Mouse (Mus musculus) liver, postnatal 0 days (tissue): Measurements from ENCODE around the gene Olfr1367. TPM values are rescaled to one million over a fixed set of nuclear protein-coding genes. Genes with fewer than 3 reads are reported as not detected.
A peak's percentile ranks its signal among the peaks of the same experiment; 100 is the strongest.

ENCODE experiments used
- ATAC-seq: fragments of 200-750 bp; cut with Nextera tagmentation; 2 replicates; pipeline ENCODE4 v1.8.0; 2017; ENCODE audit warnings: mild to moderate bottlenecking, moderate library complexity
- DNase-seq: peaks from one replicate; pipeline ENCODE4 v3.0.0-alpha.2; 2016
- H3K27ac ChIP-seq: fragments of 300-500 bp; sonication (generic); 2 replicates; pipeline ENCODE4 v1.5.1; 2014; ENCODE audit warnings: antibody characterized with exemption, moderate library complexity, mild to moderate bottlenecking, low read depth
- H3K27me3 ChIP-seq: fragments of 300-500 bp; sonication (generic); 2 replicates; pipeline ENCODE4 v1.6.1; 2014; ENCODE audit warnings: low read length, control low read depth, mixed read lengths; ENCODE audit not compliant: insufficient read depth
- H3K36me3 ChIP-seq: fragments of 300-500 bp; sonication (generic); replicated peaks from 2 replicates; pipeline ENCODE4 v1.6.1; 2014; ENCODE audit warnings: mild to moderate bottlenecking, control low read depth, low read length, moderate library complexity, mixed read lengths; ENCODE audit not compliant: insufficient read depth
- H3K4me1 ChIP-seq: fragments of 300-500 bp; sonication (generic); 2 replicates; pipeline ENCODE4 v1.6.1; 2014; ENCODE audit warnings: antibody characterized with exemption, mild to moderate bottlenecking, control low read depth; ENCODE audit not compliant: insufficient read depth
- H3K4me2 ChIP-seq: fragments of 300-500 bp; sonication (generic); 2 replicates; pipeline ENCODE4 v1.6.1; 2014; ENCODE audit warnings: low read depth, mild to moderate bottlenecking, low read length, moderate library complexity, mixed read lengths
- H3K4me3 ChIP-seq: fragments of 300-500 bp; sonication (generic); 2 replicates; pipeline ENCODE4 v1.5.1; 2014; ENCODE audit warnings: low read depth, low read length
- H3K9ac ChIP-seq: fragments of 300-500 bp; sonication (generic); replicated peaks from 2 replicates; pipeline ENCODE4 v1.6.1; 2014; ENCODE audit warnings: mild to moderate bottlenecking, moderate library complexity
- H3K9me3 ChIP-seq: fragments of 300-500 bp; sonication (generic); 2 replicates; pipeline ENCODE4 v1.6.1; 2016; ENCODE audit warnings: mild to moderate bottlenecking, control low read depth, low read length, mixed read lengths
- CTCF ChIP-seq: sonication (generic); IDR thresholded peaks from 2 replicates; pipeline ENCODE4 v1.5.1; 2016; ENCODE audit warnings: antibody characterized with exemption, low read depth
- EP300 ChIP-seq: IDR thresholded peaks from 2 replicates; pipeline ENCODE4 v1.6.1; 2016; ENCODE audit warnings: antibody characterized with exemption, low read depth, mild to moderate bottlenecking
- WGBS: fragments of 180-500 bp; shearing (Covaris S2); extraction: QIAGEN DNeasy Blood & Tissue Kit; methylation state at CpG from one replicate; pipeline ENCODE4 v1.1.7; 2014; ENCODE audit not compliant: insufficient replicate concordance; 5-methylcytosine and 5-hydroxymethylcytosine counted together
- polyA plus RNA-seq: library from polyadenylated mRNA; unstranded; fragments of >200 nt; fragmentation: Nextera tagmentation; extraction: Ambion mirVana; gene quantifications from 2 replicates; pipeline ENCODE4 v1.2.1, GENCODE M21; 2015

The Olfr1367 gene
- polyA plus RNA-seq, 1 experiment from 2014 or later: not detected

DNA sequence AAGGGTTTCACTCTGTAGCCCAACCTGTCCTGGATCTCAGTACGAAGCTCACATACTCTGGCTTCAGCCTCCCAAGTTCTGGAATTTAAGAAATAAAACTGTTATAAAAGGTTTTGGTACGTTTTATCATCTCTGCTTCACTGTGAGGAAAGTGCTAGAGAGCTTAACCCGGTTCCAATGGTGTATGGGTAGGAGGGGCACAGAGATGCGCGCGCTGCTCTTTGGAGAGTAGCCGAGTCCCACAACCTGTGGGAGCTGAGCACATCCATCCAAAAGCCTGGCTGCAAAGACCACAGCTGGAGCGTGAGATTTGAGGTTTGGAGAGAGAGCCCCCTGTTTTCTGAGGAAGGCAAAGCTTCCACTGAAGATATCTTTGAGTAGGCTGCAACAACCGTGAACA is 19.3 kb upstream of the Olfr1367 start:
- Histone ChIP-seq H3K27me3 (0 out of 2 replicates have a peak, but pooled peaks cover 3% of the 10 kb centered on the region), H3K27ac (no peak overlapping the region), H3K4me3 (peak overlapping the region; percentile 29), H3K4me2 (peak overlapping the region; percentile 65), H3K9ac (no peak overlapping the region), H3K4me1 (peaks cover 4% of the 10 kb centered on the region; the same call in 1 of the 2 replicates), H3K9me3 (no peaks in the 10 kb centered on the region), H3K36me3 (no peaks in the 10 kb centered on the region)
- no peak for TF ChIP-seq CTCF
- no peak for TF ChIP-seq EP300
- DNase-seq (no peak), ATAC-seq (no peak)
- 2% methylated on average over 9 of the region's 9 CpGs for whole genome bisulfite sequencing

DNA sequence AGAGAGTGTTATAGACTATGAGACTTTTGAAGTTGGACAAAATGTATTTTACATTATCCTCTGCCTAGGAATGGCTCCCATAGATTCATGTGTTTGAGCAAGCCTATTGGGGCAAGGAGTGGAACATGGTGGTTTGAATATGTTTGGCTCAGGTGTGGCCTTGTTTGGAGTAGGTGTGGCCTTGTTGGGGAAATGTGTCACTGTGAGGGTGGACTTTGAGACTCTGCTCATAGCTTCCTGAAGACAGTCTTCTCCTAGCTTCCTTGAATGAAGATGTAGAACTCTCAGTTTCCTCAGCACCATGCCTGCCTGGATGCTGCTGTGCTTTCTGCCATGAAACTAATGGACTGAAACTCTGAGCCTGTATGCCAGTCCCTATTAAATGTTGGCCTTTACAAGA is 3.9 kb downstream of the Olfr1367 start:
- no peak for ATAC-seq
- H3K9ac ChIP-seq: no peak overlapping the region
- no peak overlapping the region for H3K27ac ChIP-seq
- H3K4me1 ChIP-seq: no peaks in the 10 kb centered on the region
- H3K27me3 ChIP-seq: no peaks in the 10 kb centered on the region
- TF ChIP-seq EP300: no peak
- TF ChIP-seq CTCF: no peak
- H3K4me3 ChIP-seq: no peak overlapping the region
- no peaks in the 10 kb centered on the region for H3K9me3 ChIP-seq
- H3K36me3 ChIP-seq: no peaks in the 10 kb centered on the region
- H3K4me2 ChIP-seq: no peak overlapping the region
- DNase-seq: no peak

DNA sequence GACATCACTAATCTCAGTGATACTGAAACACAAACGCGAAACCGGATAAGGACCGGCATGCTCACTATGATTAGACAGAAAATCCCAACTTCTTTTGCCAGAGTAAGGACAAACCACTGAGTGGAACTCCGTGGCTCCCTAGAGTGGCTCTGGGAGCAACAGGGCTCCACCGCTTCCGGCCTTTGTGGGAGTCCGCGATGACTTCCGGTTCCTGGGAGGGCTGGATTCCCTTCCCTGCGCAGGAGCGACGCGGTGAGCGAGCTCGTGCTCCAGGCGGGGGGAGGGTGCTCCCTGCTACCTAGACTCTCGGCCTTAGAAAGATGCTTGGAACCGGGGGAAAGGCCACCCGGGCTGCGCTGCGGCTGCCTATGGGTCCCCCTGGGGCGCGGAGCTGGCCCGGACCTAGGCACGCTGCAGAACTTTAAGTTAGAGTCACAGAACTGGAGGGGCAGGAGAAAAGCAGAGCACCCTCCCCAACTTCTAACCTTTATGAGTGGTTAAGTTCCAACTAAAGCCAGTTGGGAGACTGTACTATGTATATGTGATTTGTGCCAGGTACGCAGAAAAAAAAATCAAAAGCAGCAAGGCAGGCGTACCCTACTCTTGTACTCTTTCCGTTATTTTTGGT is 16.0 kb downstream of the Olfr1367 start, which contains the start of gene Zscan12:
Gene Zscan12 (plus strand): TSS at position 200 of the 628 bp plus-strand sequence.
- H3K9me3 ChIP-seq: no peaks in the 10 kb centered on the region
- DNase-seq: peak; percentile 91
- H3K27me3 ChIP-seq: no peaks in the 10 kb centered on the region
- WGBS: 1% methylated on average over 29 of the region's 29 CpGs
- ATAC-seq: peak; percentile 100
- H3K36me3 ChIP-seq: peaks cover 6% of the 10 kb centered on the region; the same call in 1 of the 2 replicates
- H3K4me1 ChIP-seq: peaks cover 14% of the 10 kb centered on the region
- peak within 1 kb of the TSS; percentile 75 for H3K4me3 ChIP-seq
- H3K4me2 ChIP-seq: peak within 1 kb of the TSS; percentile 75
- H3K27ac ChIP-seq: peak within 1 kb of the TSS; percentile 69
- TF ChIP-seq CTCF (no peak), EP300 (peak; percentile 57; the same call in 1 of the 2 replicates)
- peak within 1 kb of the TSS; percentile 79 for H3K9ac ChIP-seq

DNA sequence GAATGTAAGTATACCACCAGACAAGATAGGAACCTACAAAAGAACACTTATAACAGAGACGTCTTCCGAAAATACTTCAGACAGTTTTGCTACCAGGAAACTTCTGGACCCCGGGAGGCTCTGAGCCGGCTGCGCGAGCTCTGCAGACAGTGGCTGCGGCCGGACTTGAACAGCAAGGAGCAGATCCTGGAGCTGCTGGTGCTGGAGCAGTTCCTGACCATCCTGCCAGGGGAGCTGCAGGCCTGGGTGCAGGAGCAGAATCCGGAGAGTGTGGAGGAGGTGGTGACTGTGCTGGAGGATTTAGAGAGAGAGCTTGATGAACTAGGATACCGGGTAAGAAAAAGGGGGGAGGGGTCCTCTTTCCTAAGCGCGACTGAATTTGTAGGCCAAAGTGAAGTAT is 17.0 kb downstream of the Olfr1367 start:
- DNase-seq (peak; percentile 13), ATAC-seq (no peak)
- 78% methylated on average over 12 of the region's 12 CpGs for WGBS
- peak overlapping the region; percentile 75 for H3K4me2 ChIP-seq
- TF ChIP-seq EP300: no peak
- 0 out of 2 replicates have a peak, but pooled peaks have one; percentile 10 for TF ChIP-seq CTCF
- peak overlapping the region; percentile 75 for H3K4me3 ChIP-seq
- H3K4me1 ChIP-seq: peaks cover 14% of the 10 kb centered on the region
- peaks cover 10% of the 10 kb centered on the region for H3K36me3 ChIP-seq
- H3K27ac ChIP-seq: no peak overlapping the region
- H3K27me3 ChIP-seq: no peaks in the 10 kb centered on the region
- no peaks in the 10 kb centered on the region for H3K9me3 ChIP-seq
- H3K9ac ChIP-seq: no peak overlapping the region

DNA sequence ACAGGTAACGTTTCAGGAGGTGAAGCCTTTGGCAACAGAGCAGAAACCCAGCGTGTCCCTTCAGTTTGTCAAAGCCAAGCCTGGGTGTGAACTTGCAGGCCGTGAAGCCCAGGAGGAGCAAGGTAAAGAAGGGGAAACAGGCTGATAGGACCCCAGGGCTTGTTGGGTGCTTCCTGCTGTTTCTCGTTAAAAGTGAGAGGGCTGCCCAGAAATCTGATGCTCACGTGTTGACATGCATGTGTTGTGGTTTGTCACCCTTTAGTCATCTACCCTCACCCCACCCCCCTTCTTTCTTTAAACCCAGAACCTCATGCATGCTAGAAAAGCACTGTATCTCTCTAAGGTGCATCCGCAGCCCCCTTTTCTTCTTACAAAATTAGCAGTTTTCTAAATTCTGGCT is 19.9 kb downstream of the Olfr1367 start:
- 66% methylated on average over 6 of the region's 6 CpGs for WGBS
- Histone ChIP-seq H3K9me3 (no peaks in the 10 kb centered on the region), H3K9ac (no peak overlapping the region), H3K36me3 (peaks cover 18% of the 10 kb centered on the region), H3K27ac (no peak overlapping the region), H3K4me1 (peaks cover 14% of the 10 kb centered on the region), H3K27me3 (no peaks in the 10 kb centered on the region), H3K4me3 (no peak overlapping the region), H3K4me2 (no peak overlapping the region)
- no peak for TF ChIP-seq EP300
- DNase-seq (no peak), ATAC-seq (no peak)

DNA sequence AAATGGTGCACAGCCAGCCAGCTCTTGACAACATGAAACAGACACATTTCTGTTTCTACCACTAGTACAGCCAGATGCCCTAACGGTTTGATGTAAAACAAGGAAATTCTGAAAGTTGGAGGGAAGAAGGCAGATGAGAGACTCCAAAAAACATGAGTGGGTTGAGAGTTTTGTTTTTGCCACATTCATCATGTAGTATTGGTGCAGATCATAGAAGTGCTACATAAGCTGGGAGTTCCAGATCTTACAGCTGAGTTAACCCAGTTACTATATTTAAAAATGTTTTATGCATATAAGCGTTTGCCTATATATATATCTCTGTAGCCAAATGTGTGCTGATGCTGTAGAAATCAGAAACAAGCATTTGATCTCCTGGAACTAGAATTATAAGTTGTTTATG is 26.0 kb downstream of the Olfr1367 start:
- no peak overlapping the region for H3K9ac ChIP-seq
- no peaks in the 10 kb centered on the region for H3K27me3 ChIP-seq
- peaks cover 12% of the 10 kb centered on the region for H3K36me3 ChIP-seq
- H3K4me2 ChIP-seq: no peak overlapping the region
- no peaks in the 10 kb centered on the region for H3K9me3 ChIP-seq
- H3K4me1 ChIP-seq: no peaks in the 10 kb centered on the region
- no peak overlapping the region for H3K27ac ChIP-seq
- ATAC-seq (no peak), DNase-seq (no peak)
- WGBS: 78% methylated on average over 2 of the region's 2 CpGs
- TF ChIP-seq CTCF (no peak), EP300 (no peak)
- H3K4me3 ChIP-seq: no peak overlapping the region

DNA sequence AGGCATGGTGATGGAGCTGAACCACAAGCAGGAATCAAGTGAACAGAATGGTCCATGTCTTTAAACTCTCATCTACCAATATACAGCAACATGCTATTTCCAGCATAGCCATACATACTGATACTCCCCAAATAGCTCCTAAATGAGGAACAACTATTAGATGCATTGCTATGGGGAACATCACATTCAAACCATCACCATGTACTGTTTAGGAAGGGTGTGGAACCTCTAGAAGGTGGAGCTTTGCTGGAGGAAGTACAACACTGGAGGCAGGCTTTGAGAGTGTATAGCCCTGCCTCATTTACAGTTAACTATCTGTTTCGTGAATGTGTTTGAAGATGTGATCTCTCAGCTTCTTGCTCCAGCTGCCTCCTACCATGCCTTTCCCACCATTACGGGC is 31.1 kb downstream of the Olfr1367 start:
- Histone ChIP-seq H3K36me3 (no peaks in the 10 kb centered on the region), H3K9me3 (no peaks in the 10 kb centered on the region), H3K27ac (no peak overlapping the region), H3K9ac (no peak overlapping the region), H3K4me1 (no peaks in the 10 kb centered on the region), H3K4me3 (no peak overlapping the region), H3K4me2 (no peak overlapping the region), H3K27me3 (no peaks in the 10 kb centered on the region)
- no peak for ATAC-seq
- WGBS: 78% methylated on average over 2 of the region's 2 CpGs
- DNase-seq: no peak
- TF ChIP-seq CTCF: no peak
- no peak for TF ChIP-seq EP300
